Mouse (Mus musculus): ENCODE results near the gene Sec61b. TPM values are rescaled to one million over a fixed set of nuclear protein-coding genes. Genes with fewer than 3 reads are reported as not detected.

The Sec61b gene
- total RNA-seq, 2 experiments from 2014 or later: 37.8 to 45.7 TPM

GRCm38 (mm10) chr4:47492311-47493086 is 18.0 kb downstream of the Sec61b start:
- H3K27ac ChIP-seq: no peak overlapping the region
- TF ChIP-seq CTCF (IDR thresholded peaks at IDR 0.05): no peak
- intact Hi-C loops (cut with DNase I): no loop called here
- no peak overlapping the region for H3K4me3 ChIP-seq
- DNase-seq (ENCODE audit: extremely low spot score in 1 of 2, low spot score in 2 of 2): no peak

- DNase-seq (ENCODE audit: extremely low spot score in 1 of 2, low spot score in 2 of 2): no peak
- TF ChIP-seq CTCF (IDR thresholded peaks at IDR 0.05): no peak
- H3K4me3 ChIP-seq: no peak overlapping the region
- intact Hi-C loops (cut with DNase I): no loop called here
- H3K27ac ChIP-seq: no peak overlapping the region
Observed at GRCm38 (mm10) chr4:47493456-47493855, 19.0 kb downstream of the Sec61b start.

GRCm38 (mm10) chr4:47494137-47494536 is 19.7 kb downstream of the Sec61b start:
- H3K4me3 ChIP-seq: no peak overlapping the region
- intact Hi-C loops (cut with DNase I): no loop called here
- no peak for DNase-seq (ENCODE audit: extremely low spot score in 1 of 2, low spot score in 2 of 2)
- TF ChIP-seq CTCF (IDR thresholded peaks at IDR 0.05): no peak
- no peak overlapping the region for H3K27ac ChIP-seq

- H3K27ac ChIP-seq: no peak overlapping the region
- TF ChIP-seq CTCF (IDR thresholded peaks at IDR 0.05): no peak
Observed at GRCm38 (mm10) chr4:47494686-47495085, 20.2 kb downstream of the Sec61b start.

GRCm38 (mm10) chr4:47497811-47498385 is 23.4 kb downstream of the Sec61b start:
- Histone ChIP-seq H3K4me3 (no peak overlapping the region), H3K27ac (no peak overlapping the region)
- DNase-seq (ENCODE audit: extremely low spot score in 1 of 2, low spot score in 2 of 2): no peak
- intact Hi-C loops (cut with DNase I): no loop called here
- no peak for TF ChIP-seq CTCF (IDR thresholded peaks at IDR 0.05)

More at GRCm38 (mm10) chr4:47494686-47495085, 20.2 kb downstream of the Sec61b start:
- DNase-seq (ENCODE audit: extremely low spot score in 1 of 2, low spot score in 2 of 2): no peak
- intact Hi-C loops (cut with DNase I): no loop called here
- no peak overlapping the region for H3K4me3 ChIP-seq

- no peak overlapping the region for H3K4me3 ChIP-seq
- intact Hi-C loops (cut with DNase I): no loop called here
- DNase-seq (ENCODE audit: extremely low spot score in 1 of 2, low spot score in 2 of 2): no peak
- H3K27ac ChIP-seq: no peak overlapping the region
- no peak for TF ChIP-seq CTCF (IDR thresholded peaks at IDR 0.05)
Observed at GRCm38 (mm10) chr4:47499121-47499545, 24.7 kb downstream of the Sec61b start.

- intact Hi-C loops (cut with DNase I): loop anchor here (2.0 to 10.0 kb wide), 2 partner anchors 64 to 542 kb away; partner anchors contain the start of gene Nr4a3
- H3K4me3 ChIP-seq: peak overlapping the region; percentile 37
- peak; percentile 86 for TF ChIP-seq CTCF (IDR thresholded peaks at IDR 0.05)
- peak; percentile 43 to 55 for DNase-seq (ENCODE audit: extremely low spot score in 1 of 2, low spot score in 2 of 2)
- peak overlapping the region; percentile 49; the same call in 1 of the 2 replicates for H3K27ac ChIP-seq
Observed at GRCm38 (mm10) chr4:47502546-47502971, 28.1 kb downstream of the Sec61b start.

GRCm38 (mm10) chr4:47503045-47503444 is 28.6 kb downstream of the Sec61b start:
- Histone ChIP-seq H3K4me3 (peak overlapping the region; percentile 37), H3K27ac (peak overlapping the region; percentile 49; the same call in 1 of the 2 replicates)
- no peak for TF ChIP-seq CTCF (IDR thresholded peaks at IDR 0.05)
- no peak for DNase-seq (ENCODE audit: extremely low spot score in 1 of 2, low spot score in 2 of 2)
- intact Hi-C loops (cut with DNase I): loop anchor here (2.0 to 10.0 kb wide), 2 partner anchors 64 to 542 kb away; partner anchors contain the start of gene Nr4a3

- TF ChIP-seq CTCF (IDR thresholded peaks at IDR 0.05): no peak
- peak; percentile 13 to 26 for DNase-seq (ENCODE audit: extremely low spot score in 1 of 2, low spot score in 2 of 2)
- intact Hi-C loops (cut with DNase I): loop anchor here (10.0 kb wide), 1 partner anchor 540 kb away; the partner anchor contains the start of gene Nr4a3
- Histone ChIP-seq H3K27ac (no peak overlapping the region), H3K4me3 (no peak overlapping the region)
Observed at GRCm38 (mm10) chr4:47504841-47505517, 30.5 kb downstream of the Sec61b start.

- Histone ChIP-seq H3K4me3 (no peak overlapping the region), H3K27ac (no peak overlapping the region)
- intact Hi-C loops (cut with DNase I): no loop called here
- TF ChIP-seq CTCF (IDR thresholded peaks at IDR 0.05): no peak
- peak; percentile 13 for DNase-seq (ENCODE audit: extremely low spot score in 1 of 2, low spot score in 2 of 2)
Observed at GRCm38 (mm10) chr4:47518551-47519181, 44.2 kb downstream of the Sec61b start.

- TF ChIP-seq CTCF (IDR thresholded peaks at IDR 0.05): no peak
- H3K27ac ChIP-seq: no peak overlapping the region
- no peak for DNase-seq (ENCODE audit: extremely low spot score in 1 of 2, low spot score in 2 of 2)
- H3K4me3 ChIP-seq: no peak overlapping the region
- intact Hi-C loops (cut with DNase I): loop anchor here (5.0 kb wide), 2 partner anchors 862 to 887 kb away; no protein-coding TSS in a partner anchor
Observed at GRCm38 (mm10) chr4:47520076-47520475, 45.6 kb downstream of the Sec61b start.
